Mouse (Mus musculus) liver, postnatal 0 days (tissue): ENCODE measurements at regions not wholly inside any gene's neighbourhood (a gene's known extent, or its start where the extent isn't known, plus 50 kb on each side); places are given as distances from the start of the nearest gene placed in this dataset.

Experiments
- CTCF ChIP-seq: sonication (generic); IDR thresholded peaks from 2 replicates; pipeline ENCODE4 v1.5.1; 2016; ENCODE audit warnings: antibody characterized with exemption, low read depth
- EP300 ChIP-seq: IDR thresholded peaks from 2 replicates; pipeline ENCODE4 v1.6.1; 2016; ENCODE audit warnings: antibody characterized with exemption, low read depth, mild to moderate bottlenecking

DNA sequence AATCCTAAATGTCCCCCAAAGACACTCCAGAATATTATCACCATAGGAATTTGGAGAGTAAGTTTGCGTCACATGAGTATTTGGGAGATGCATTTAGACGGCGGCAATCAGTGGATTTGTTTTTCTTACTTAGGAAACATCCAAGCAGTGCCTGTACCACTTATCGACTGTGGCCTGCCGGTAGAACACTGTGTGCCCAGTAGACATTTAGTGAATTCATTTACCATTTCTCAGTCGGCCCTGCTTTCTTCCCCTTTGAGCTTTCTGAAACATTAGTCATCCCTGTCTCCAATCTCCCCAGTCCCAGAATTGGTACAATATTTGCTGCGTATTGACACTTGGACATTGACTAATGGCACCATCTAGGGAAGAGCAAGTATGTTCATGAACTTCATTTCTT is 391.7 kb upstream of the Tmpo start:
- TF ChIP-seq EP300: no peak
- no peak for TF ChIP-seq CTCF
